Mouse (Mus musculus): ENCODE data around the gene Sphk2.

- TF ChIP-seq CTCF (IDR thresholded peaks at IDR 0.05; ENCODE audit: borderline replicate concordance, extremely low read depth, insufficient read depth, insufficient read length) = no peak
- TF ChIP-seq POLR2A (IDR thresholded peaks at IDR 0.05; ENCODE audit: borderline replicate concordance, extremely low read depth, insufficient read depth, insufficient read length, poor library complexity, severe bottlenecking) = no peak
Measured at GRCm38 (mm10) chr7:45679966-45680621, 37.7 kb downstream of the Sphk2 start.
